Mouse (Mus musculus) left cerebral cortex, postnatal 14 days (tissue): ENCODE data around the gene BC107364. TPM values are rescaled to one million over a fixed set of nuclear protein-coding genes. Genes with fewer than 3 reads are reported as not detected.
"Not testable (repeated sequence)": the region's sequence is repeated elsewhere in the genome, so short reads cannot be mapped to it uniquely, and the experiment has no call there.

Source experiments
- DNase-seq, 2 experiments: peaks; one replicate each; pipeline ENCODE4 v3.0.0; 2021 to 2022; ENCODE audit warnings: low spot score in 2 of 2, mixed read lengths in 1 of 2
- intact Hi-C: fragments of 180-260 bp; cut with DNase I; formaldehyde crosslinking; loops from one replicate; pipeline ENCODE4 v1.15.1; 2025
- total RNA-seq, 2 experiments: library from RNA; stranded (reverse); gene quantifications; 2 replicates each; pipeline ENCODE4 v1.2.3; 2021

Gene BC107364
- total RNA-seq, 2 experiments from 2014 or later, result not detected

DNA sequence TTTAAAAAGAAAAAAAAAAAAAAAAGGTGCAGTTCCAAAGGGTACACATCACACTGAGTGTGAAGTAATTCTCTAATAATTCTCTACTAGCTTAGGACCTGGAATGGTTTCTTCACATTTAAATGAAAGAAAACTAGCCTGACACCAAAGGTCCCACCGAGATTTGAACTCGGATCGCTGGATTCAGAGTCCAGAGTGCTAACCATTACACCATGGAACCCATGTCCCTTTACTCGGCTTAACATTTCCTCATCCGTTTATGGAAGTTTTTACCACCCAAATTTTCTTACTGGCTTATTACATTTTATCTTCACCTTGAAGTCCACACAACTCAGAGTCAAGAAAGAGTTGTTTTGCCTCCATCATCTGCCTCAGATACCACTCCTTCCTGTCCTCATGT is 53.2 kb downstream of the BC107364 start:
- peak in 1 of 2 experiments; percentile 23 for DNase-seq
- intact Hi-C loops, result no loop called here

DNA sequence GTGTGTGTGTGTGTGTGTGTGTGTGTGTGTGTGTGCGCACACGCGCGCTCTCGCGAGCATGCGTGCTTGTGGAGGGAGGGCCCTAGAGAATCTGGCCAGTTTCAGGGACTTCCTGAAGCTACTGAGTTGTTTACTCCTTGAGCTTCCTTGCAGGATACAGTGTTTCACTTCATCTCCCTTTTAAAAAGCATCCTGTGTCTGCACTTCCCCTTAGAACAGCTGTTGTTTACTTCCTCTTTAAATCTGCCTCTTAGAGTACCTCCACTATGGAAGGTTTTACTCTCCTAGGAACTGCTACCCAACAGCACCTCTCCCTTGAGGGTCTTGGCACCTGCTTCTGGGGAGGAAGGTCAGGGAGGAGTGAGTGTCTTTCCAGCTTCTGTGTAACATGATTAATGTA is 55.2 kb downstream of the BC107364 start:
- intact Hi-C loops, result no loop called here
- DNase-seq, result no peak

DNA sequence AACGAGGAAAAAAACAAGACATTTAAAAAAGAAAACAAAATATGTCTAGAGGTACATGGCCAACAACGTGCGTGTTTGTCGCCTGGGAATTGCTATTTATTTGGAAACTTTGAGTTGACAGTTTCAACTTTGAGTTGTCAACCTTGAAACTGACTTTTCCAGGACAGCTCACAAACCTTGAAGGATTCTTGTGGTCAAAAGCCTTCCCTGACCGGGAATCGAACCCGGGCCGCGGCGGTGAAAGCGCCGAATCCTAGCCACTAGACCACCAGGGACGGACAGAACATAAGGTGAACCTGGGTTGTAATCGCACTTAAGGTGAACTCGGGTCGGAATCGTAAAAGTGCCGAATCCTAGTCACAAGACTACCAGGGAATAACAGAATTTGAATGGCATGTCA is 64.9 kb downstream of the BC107364 start:
- intact Hi-C loops, DNase-seq: not testable (repeated sequence)

Other genes starting within 250 kb of the BC107364 start
- 10 to 100 TPM; 16.8 to 17.6 TPM for gene Bola1, start 232.6 kb downstream of the BC107364 start, total RNA-seq
- 10 to 100 TPM in 1 of 2 experiments, 1 to 10 TPM in 1; 7.4 to 11.7 TPM for gene Hist2h2ab, start 232.4 kb downstream of the BC107364 start, total RNA-seq
- gene Hist2h2ac, start 231.4 kb downstream of the BC107364 start, total RNA-seq, result 10 to 100 TPM; 20.6 to 28.7 TPM
- gene Hist2h2be, start 231.2 kb downstream of the BC107364 start, total RNA-seq, result 1 to 10 TPM; 2.3 to 3.8 TPM
- 1 to 10 TPM; 8.4 to 9.7 TPM for gene Hist2h3c2, start 213.2 kb downstream of the BC107364 start, total RNA-seq
- gene Hist2h2aa2, start 212.0 kb downstream of the BC107364 start, total RNA-seq, result 100 to 1,000 TPM; 205 to 244 TPM
- 10 to 100 TPM in 1 of 2 experiments, 1 to 10 TPM in 1; 5.8 to 10.8 TPM for gene Hist2h2aa1, start 206.8 kb downstream of the BC107364 start, total RNA-seq
- gene Hist2h3c1, start 205.6 kb downstream of the BC107364 start, total RNA-seq, result not detected
- gene Hist2h4, start 189.0 kb downstream of the BC107364 start, total RNA-seq, result 10 to 100 TPM; 26.2 to 28.6 TPM
- gene Hist2h3b, start 183.7 kb downstream of the BC107364 start, total RNA-seq, result 10 to 100 TPM; 56.6 to 91.2 TPM
- 100 to 1,000 TPM; 127 to 148 TPM for gene Hist2h2bb, start 182.6 kb downstream of the BC107364 start, total RNA-seq
- gene Fcgr1, start 158.3 kb downstream of the BC107364 start, total RNA-seq, result 1 to 10 TPM; 2.1 to 2.7 TPM
- gene Hfe2, start 72.9 kb upstream of the BC107364 start, total RNA-seq, result under 1 TPM; 0.18 to 0.42 TPM
- 10 to 100 TPM; 26.9 to 36.8 TPM for gene Txnip, start 105.7 kb upstream of the BC107364 start, total RNA-seq
- gene Gm16253, start 124.7 kb upstream of the BC107364 start, total RNA-seq, result not detected
- 10 to 100 TPM; 26.6 to 29.7 TPM for gene Polr3gl, start 141.9 kb upstream of the BC107364 start, total RNA-seq
- 10 to 100 TPM; 69.9 to 72.6 TPM for gene Ankrd34a, start 144.3 kb upstream of the BC107364 start, total RNA-seq
- gene Lix1l, start 148.8 kb upstream of the BC107364 start, total RNA-seq, result 10 to 100 TPM; 22.1 to 24.8 TPM
- 10 to 100 TPM; 40.1 to 41.5 TPM for gene Rbm8a, start 177.6 kb upstream of the BC107364 start, total RNA-seq
- gene Pex11b, start 183.1 kb upstream of the BC107364 start, total RNA-seq, result 10 to 100 TPM; 49.2 to 49.7 TPM
- gene Gm42957, start 183.2 kb upstream of the BC107364 start, total RNA-seq, result under 1 TPM; 0.40 to 0.44 TPM
- gene Itga10, start 193.3 kb upstream of the BC107364 start, total RNA-seq, result 1 to 10 TPM; 1.5 to 2.5 TPM
- gene Ankrd35, start 217.8 kb upstream of the BC107364 start, total RNA-seq, result 1 to 10 TPM; 4.6 to 7.6 TPM
- 10 to 100 TPM; 17.6 to 22.7 TPM for gene Pias3, start 244.1 kb upstream of the BC107364 start, total RNA-seq